25 mouse cellular contexts compared by ENCODE assay signal in genomic region chr3:143865626-143866025, GRCm38 (mm10).
DNase-seq lines count a peak whose midpoint lies in the region; ATAC-seq and TF ChIP-seq lines count a peak whose summit lies in the region.
"Had no signal": no experiment of that assay in that cellular context is flagged by ENCODE, and none has a peak within 500 bp of the region (broad histone marks: within the 10 kb centered on the region; RNA-seq: fewer than 3 reads in every experiment).

No protein-coding gene starts in this region.

- no peak overlapping the region for H3K4me3 ChIP-seq in midbrain, postnatal 0 days (ENCODE audit: low read depth, low read length)
- no peak overlapping the region for H3K4me3 ChIP-seq in midbrain, embryonic 14.5 days (replicated peaks; ENCODE audit: low read depth, low read length)
- no peak overlapping the region for H3K4me3 ChIP-seq in hindbrain, embryonic 14.5 days (replicated peaks; ENCODE audit: low read length)
- no peak overlapping the region for H3K4me3 ChIP-seq in neural tube, embryonic 15.5 days (replicated peaks)
- H3K4me3 ChIP-seq: embryonic facial prominence, embryonic 10.5 days; heart, embryonic 15.5 days; intestine, embryonic 15.5 days; liver, embryonic 13.5 days; megakaryocyte, embryonic 14.5 days had no signal

- whole genome bisulfite sequencing in midbrain, postnatal 0 days: 93% methylated on average over 7 of the region's 7 CpGs
- WGBS in midbrain, embryonic 14.5 days: 88% methylated on average over 7 of the region's 7 CpGs
- 57% methylated on average over 7 of the region's 7 CpGs for WGBS in hindbrain, embryonic 14.5 days
- WGBS in neural tube, embryonic 15.5 days: 42% methylated on average over 7 of the region's 7 CpGs

- TF ChIP-seq CTCF in midbrain, postnatal 0 days (IDR thresholded peaks at IDR 0.05): no peak

- H3K9ac ChIP-seq in midbrain, postnatal 0 days (replicated peaks; ENCODE audit: low read length, poor library complexity, severe bottlenecking): no peak overlapping the region
- H3K9ac ChIP-seq in midbrain, embryonic 14.5 days (replicated peaks; ENCODE audit: low read length): no peak overlapping the region
- H3K9ac ChIP-seq in hindbrain, embryonic 14.5 days: no peak overlapping the region
- H3K9ac ChIP-seq in neural tube, embryonic 15.5 days (replicated peaks): no peak overlapping the region
- H3K9ac ChIP-seq: heart, embryonic 15.5 days; intestine, embryonic 15.5 days; liver, embryonic 13.5 days had no signal

- H3K4me2 ChIP-seq in midbrain, postnatal 0 days (ENCODE audit: low read depth, low read length, poor library complexity, severe bottlenecking): no peak overlapping the region
- H3K4me2 ChIP-seq in midbrain, embryonic 14.5 days (ENCODE audit: low read length): no peak overlapping the region
- no peak overlapping the region for H3K4me2 ChIP-seq in hindbrain, embryonic 14.5 days (replicated peaks)
- no peak overlapping the region for H3K4me2 ChIP-seq in neural tube, embryonic 15.5 days
- H3K4me2 ChIP-seq: heart, embryonic 15.5 days; liver, embryonic 13.5 days had no signal

- no peak overlapping the region for H3K27ac ChIP-seq in midbrain, postnatal 0 days (ENCODE audit: low read depth, low read length)
- no peak overlapping the region for H3K27ac ChIP-seq in midbrain, embryonic 14.5 days (replicated peaks; ENCODE audit: low read depth, low read length)
- H3K27ac ChIP-seq in hindbrain, embryonic 14.5 days: no peak overlapping the region
- H3K27ac ChIP-seq in neural tube, embryonic 15.5 days (replicated peaks): no peak overlapping the region
- H3K27ac ChIP-seq: embryonic facial prominence, embryonic 10.5 days; heart, embryonic 15.5 days; intestine, embryonic 15.5 days; liver, embryonic 13.5 days had no signal

- no peaks in the 10 kb centered on the region for H3K27me3 ChIP-seq in midbrain, postnatal 0 days (ENCODE audit: insufficient read depth, low read length)
- no peaks in the 10 kb centered on the region for H3K27me3 ChIP-seq in midbrain, embryonic 14.5 days (ENCODE audit: control insufficient read depth, insufficient read depth, low read length)
- H3K27me3 ChIP-seq in hindbrain, embryonic 14.5 days (ENCODE audit: control insufficient read depth, insufficient read depth, low read length): no peaks in the 10 kb centered on the region
- no peaks in the 10 kb centered on the region for H3K27me3 ChIP-seq in neural tube, embryonic 15.5 days (replicated peaks)
- H3K27me3 ChIP-seq: heart, embryonic 15.5 days; intestine, embryonic 15.5 days; liver, embryonic 13.5 days; megakaryocyte, embryonic 14.5 days had no signal

- H3K36me3 ChIP-seq in midbrain, postnatal 0 days (ENCODE audit: insufficient read depth, low read length): no peaks in the 10 kb centered on the region
- H3K36me3 ChIP-seq in midbrain, embryonic 14.5 days (ENCODE audit: control insufficient read depth, insufficient read depth, low read length): no peaks in the 10 kb centered on the region
- no peaks in the 10 kb centered on the region for H3K36me3 ChIP-seq in hindbrain, embryonic 14.5 days (replicated peaks; ENCODE audit: control insufficient read depth, insufficient read depth)
- H3K36me3 ChIP-seq in neural tube, embryonic 15.5 days: no peaks in the 10 kb centered on the region
- H3K36me3 ChIP-seq: embryonic facial prominence, embryonic 10.5 days; heart, embryonic 15.5 days; intestine, embryonic 15.5 days; liver, embryonic 13.5 days had no signal

- peak; percentile 31 for DNase-seq in embryo, embryonic 10 days (ENCODE audit: low spot score)
- no peak for DNase-seq in embryo, embryonic 10.5 days (ENCODE audit: low spot score)
- peak; percentile 64 for DNase-seq in midbrain, postnatal 0 days (ENCODE audit: low spot score)
- DNase-seq in midbrain, embryonic 14.5 days: no peak
- peak; percentile 35 for DNase-seq in hindbrain, embryonic 14.5 days (ENCODE audit: low spot score)
- DNase-seq in layer of hippocampus, postnatal 14 days (ENCODE audit: low spot score in 2 of 2): no peak
- DNase-seq in layer of hippocampus, postnatal 10 days (ENCODE audit: low spot score in 2 of 2): no peak
- DNase-seq: adrenal gland, postnatal 25 days; cerebellum, adult 11-12 months; heart, postnatal 36 days; kidney, adult 8-10 months; kidney, postnatal 10 days; layer of hippocampus, postnatal 36 days; liver, embryonic 13.5 days; lung, adult 2 months; retina, postnatal 1 day; thymus, adult 2 months; thymus, postnatal 4 days had no signal

- ATAC-seq in midbrain, postnatal 0 days (ENCODE audit: low FRiP score): 0 out of 2 replicates have a peak, but pooled peaks have one; percentile 44
- no peak for ATAC-seq in midbrain, embryonic 14.5 days (ENCODE audit: low FRiP score, low TSS enrichment)
- ATAC-seq in hindbrain, embryonic 14.5 days (ENCODE audit: low FRiP score): peak; percentile 67; the same call in 1 of the 2 replicates
- ATAC-seq in neural tube, embryonic 15.5 days (ENCODE audit: low FRiP score): 0 out of 2 replicates have a peak, but pooled peaks have one; percentile 62
- ATAC-seq: CD4-positive, CD25-positive, alpha-beta regulatory T cell, adult 4 months; midbrain, embryonic 16.5 days had no signal

- no peaks in the 10 kb centered on the region for H3K4me1 ChIP-seq in midbrain, postnatal 0 days (ENCODE audit: insufficient read depth, low read length)
- H3K4me1 ChIP-seq in midbrain, embryonic 14.5 days (ENCODE audit: control insufficient read depth, insufficient read depth, low read length): no peaks in the 10 kb centered on the region
- H3K4me1 ChIP-seq in hindbrain, embryonic 14.5 days (replicated peaks; ENCODE audit: control insufficient read depth, insufficient read depth, low read length): peaks cover 13% of the 10 kb centered on the region; the same call in 1 of the 2 replicates
- peaks cover 8% of the 10 kb centered on the region for H3K4me1 ChIP-seq in neural tube, embryonic 15.5 days
- H3K4me1 ChIP-seq: heart, embryonic 15.5 days; intestine, embryonic 15.5 days; liver, embryonic 13.5 days; megakaryocyte, embryonic 14.5 days had no signal

- no peaks in the 10 kb centered on the region for H3K9me3 ChIP-seq in midbrain, postnatal 0 days (ENCODE audit: low read length)
- no peaks in the 10 kb centered on the region for H3K9me3 ChIP-seq in midbrain, embryonic 14.5 days (ENCODE audit: control insufficient read depth, low read length)
- no peaks in the 10 kb centered on the region for H3K9me3 ChIP-seq in hindbrain, embryonic 14.5 days (ENCODE audit: control insufficient read depth, low read length)
- H3K9me3 ChIP-seq in neural tube, embryonic 15.5 days (replicated peaks): no peaks in the 10 kb centered on the region
- H3K9me3 ChIP-seq: embryonic facial prominence, embryonic 10.5 days; heart, embryonic 15.5 days; intestine, embryonic 15.5 days; liver, embryonic 13.5 days had no signal

Comparison
In these comparisons a context has a peak if more than half of its experiments do, and no peak if none do; other contexts are left out.
1. DNase-seq: peak in embryo, embryonic 10 days (single experiment), midbrain, postnatal 0 days (single experiment) and hindbrain, embryonic 14.5 days (single experiment); none in embryo, embryonic 10.5 days (single experiment), midbrain, embryonic 14.5 days (single experiment), layer of hippocampus, postnatal 14 days (0 of 2) and layer of hippocampus, postnatal 10 days (0 of 2).